Mouse (Mus musculus) MEL (cell line): ENCODE measurements around the gene Sox14. TPM values are rescaled to one million over a fixed set of nuclear protein-coding genes. Genes with fewer than 3 reads are reported as not detected.

Source experiments
- DNase-seq: peaks from one replicate; pipeline ENCODE4 v3.0.0; 2011; ENCODE audit warnings: low read depth, low spot score
- H3K27ac ChIP-seq: 2 replicates; pipeline ENCODE4 v1.5.1; 2012; ENCODE audit warnings: low read depth, mild to moderate bottlenecking, control low read depth, low read length, moderate library complexity; ENCODE audit not compliant: control insufficient read depth
- H3K27me3 ChIP-seq, 2 experiments: fragments of 150-350 bp in 1 of 2; sonication (generic) in 1 of 2; 2 replicates each; pipeline ENCODE4 v1.6.1; 2012; ENCODE audit warnings: low read length in 2 of 2, mild to moderate bottlenecking in 2 of 2, improper control_type of control experiment in 1 of 2, moderate library complexity in 1 of 2; ENCODE audit not compliant: insufficient read depth in 2 of 2, control insufficient read depth in 1 of 2
- H3K36me3 ChIP-seq, 2 experiments: 2 replicates each; pipeline ENCODE4 v1.6.1; 2012 to 2014; ENCODE audit warnings: low read length in 2 of 2, improper control_type of control experiment in 1 of 2, inconsistent platforms in 1 of 2, mild to moderate bottlenecking in 1 of 2; ENCODE audit not compliant: insufficient read depth in 2 of 2, control insufficient read depth in 1 of 2
- H3K4me1 ChIP-seq, 2 experiments: fragments of 150-350 bp in 1 of 2; sonication (generic) in 1 of 2; 2 replicates each; pipeline ENCODE4 v1.6.1; 2012; ENCODE audit warnings: low read length in 2 of 2, improper control_type of control experiment in 1 of 2, mild to moderate bottlenecking in 1 of 2; ENCODE audit not compliant: insufficient read depth in 2 of 2, control insufficient read depth in 1 of 2
- H3K4me3 ChIP-seq, 2 experiments: fragments of 150-350 bp in 1 of 2; sonication (generic) in 1 of 2; 2 replicates each; pipeline ENCODE4 v1.5.1; 2012; ENCODE audit warnings: low read depth in 2 of 2, low read length in 2 of 2, mild to moderate bottlenecking in 2 of 2, moderate library complexity in 2 of 2, control low read depth in 1 of 2, improper control_type of control experiment in 1 of 2; ENCODE audit not compliant: control insufficient read depth in 1 of 2, insufficient read depth in 1 of 2
- H3K79me2 ChIP-seq: 2 replicates; pipeline ENCODE4 v1.6.1; 2012; ENCODE audit warnings: mild to moderate bottlenecking, low read length, moderate library complexity; ENCODE audit not compliant: control insufficient read depth, poor library complexity, insufficient read depth
- H3K9ac ChIP-seq: 2 replicates; pipeline ENCODE4 v1.6.1; 2012; ENCODE audit warnings: low read depth, mild to moderate bottlenecking, control low read depth, low read length, moderate library complexity; ENCODE audit not compliant: control insufficient read depth, poor library complexity, severe bottlenecking
- H3K9me3 ChIP-seq: fragments of 150-350 bp; sonication (generic); replicated peaks from 2 replicates; pipeline ENCODE4 v1.6.1; 2012; ENCODE audit warnings: mild to moderate bottlenecking, low read length, improper control_type of control experiment, moderate library complexity; ENCODE audit not compliant: insufficient read depth
- BHLHE40 ChIP-seq: IDR thresholded peaks from 2 replicates; pipeline ENCODE4 v1.6.1; 2012; ENCODE audit warnings: low read depth, mild to moderate bottlenecking, inconsistent platforms, low read length, improper control_type of control experiment, borderline replicate concordance
- CHD1 ChIP-seq: IDR thresholded peaks from 2 replicates; pipeline ENCODE4 v1.6.1; 2012; ENCODE audit warnings: low read depth, mild to moderate bottlenecking, inconsistent platforms, low read length, improper control_type of control experiment
- CHD2 ChIP-seq: IDR thresholded peaks from 2 replicates; pipeline ENCODE4 v1.6.1; 2011; ENCODE audit warnings: low read length, improper control_type of control experiment
- E2F4 ChIP-seq: IDR thresholded peaks from 2 replicates; pipeline ENCODE4 v1.6.1; 2011; ENCODE audit warnings: low read depth, low read length, improper control_type of control experiment, borderline replicate concordance
- EP300 ChIP-seq, 2 experiments: IDR thresholded peaks; 2 replicates each; pipeline ENCODE4 v1.6.1; 2011; ENCODE audit warnings: improper control_type of control experiment in 2 of 2, low read length in 2 of 2, low read depth in 1 of 2, mild to moderate bottlenecking in 1 of 2
- GABPA ChIP-seq: IDR thresholded peaks from 2 replicates; pipeline ENCODE4 v1.6.1; 2012; ENCODE audit warnings: low read depth, mild to moderate bottlenecking, inconsistent platforms, low read length, improper control_type of control experiment, moderate library complexity
- GATA1 ChIP-seq: IDR thresholded peaks from 2 replicates; pipeline ENCODE4 v1.6.1; 2011; ENCODE audit warnings: low read depth, low read length, improper control_type of control experiment
- HCFC1 ChIP-seq: IDR thresholded peaks from 2 replicates; pipeline ENCODE4 v1.6.1; 2012; ENCODE audit warnings: low read depth, mild to moderate bottlenecking, inconsistent platforms, low read length, improper control_type of control experiment, moderate library complexity
- KAT2A ChIP-seq: conservative IDR thresholded peaks from 2 replicates; pipeline ENCODE4 v1.6.1; 2012; ENCODE audit warnings: low read depth, low read length, improper control_type of control experiment, inconsistent platforms
- MAZ ChIP-seq: IDR thresholded peaks from 2 replicates; pipeline ENCODE4 v1.6.1; 2012; ENCODE audit warnings: low read depth, mild to moderate bottlenecking, inconsistent platforms, low read length, improper control_type of control experiment
- MEF2A ChIP-seq: IDR thresholded peaks from 2 replicates; pipeline ENCODE4 v1.6.1; 2014; ENCODE audit warnings: low read depth, mild to moderate bottlenecking, inconsistent platforms, low read length, improper control_type of control experiment; ENCODE audit not compliant: poor library complexity, insufficient replicate concordance, severe bottlenecking; ENCODE audit errors: extremely low read depth
- MXI1 ChIP-seq: IDR thresholded peaks from 2 replicates; pipeline ENCODE4 v1.6.1; 2011; ENCODE audit warnings: mild to moderate bottlenecking, low read depth, low read length, improper control_type of control experiment
- MYB ChIP-seq: IDR thresholded peaks from 2 replicates; pipeline ENCODE4 v1.6.1; 2011; ENCODE audit warnings: mild to moderate bottlenecking, low read depth, low read length, improper control_type of control experiment
- MYC ChIP-seq: IDR thresholded peaks from 2 replicates; pipeline ENCODE4 v1.6.1; 2011; ENCODE audit warnings: low read depth, mild to moderate bottlenecking, low read length, improper control_type of control experiment, moderate library complexity
- NELFE ChIP-seq: IDR thresholded peaks from 2 replicates; pipeline ENCODE4 v1.6.1; 2011; ENCODE audit warnings: low read depth, low read length, improper control_type of control experiment
- NRF1 ChIP-seq: IDR thresholded peaks from 2 replicates; pipeline ENCODE4 v1.6.1; 2014; ENCODE audit warnings: low read depth, mild to moderate bottlenecking, inconsistent platforms, low read length, improper control_type of control experiment, moderate library complexity; ENCODE audit not compliant: poor library complexity, insufficient read depth, severe bottlenecking
- RCOR1 ChIP-seq: IDR thresholded peaks from 2 replicates; pipeline ENCODE4 v1.6.1; 2012; ENCODE audit warnings: low read depth, mild to moderate bottlenecking, inconsistent platforms, low read length, improper control_type of control experiment
- SIN3A ChIP-seq: IDR thresholded peaks from 2 replicates; pipeline ENCODE4 v1.6.1; 2012; ENCODE audit warnings: low read length, improper control_type of control experiment, inconsistent platforms
- TCF12 ChIP-seq: IDR thresholded peaks from 2 replicates; pipeline ENCODE4 v1.6.1; 2014; ENCODE audit warnings: low read depth, mild to moderate bottlenecking, inconsistent platforms, low read length, improper control_type of control experiment, moderate library complexity
- UBTF ChIP-seq: IDR thresholded peaks from 2 replicates; pipeline ENCODE4 v1.6.1; 2012; ENCODE audit warnings: low read depth, mild to moderate bottlenecking, inconsistent platforms, low read length, improper control_type of control experiment, moderate library complexity, borderline replicate concordance; ENCODE audit not compliant: insufficient read depth
- USF1 ChIP-seq: IDR thresholded peaks from 2 replicates; pipeline ENCODE4 v1.6.1; 2014; ENCODE audit warnings: low read depth, mild to moderate bottlenecking, inconsistent platforms, low read length, improper control_type of control experiment, moderate library complexity
- USF2 ChIP-seq, 2 experiments: IDR thresholded peaks; 2 replicates each; pipeline ENCODE4 v1.6.1; 2011 to 2012; ENCODE audit warnings: improper control_type of control experiment in 2 of 2, low read length in 2 of 2, borderline replicate concordance in 1 of 2, inconsistent platforms in 1 of 2, low read depth in 1 of 2, mild to moderate bottlenecking in 1 of 2; ENCODE audit not compliant: insufficient read depth in 1 of 2
- ZC3H11A ChIP-seq: IDR thresholded peaks from 2 replicates; pipeline ENCODE4 v1.6.1; 2012; ENCODE audit warnings: low read depth, mild to moderate bottlenecking, inconsistent platforms, low read length, improper control_type of control experiment
- ZMIZ1 ChIP-seq: IDR thresholded peaks from 2 replicates; pipeline ENCODE4 v1.6.1; 2012; ENCODE audit warnings: low read depth, mild to moderate bottlenecking, inconsistent platforms, low read length, improper control_type of control experiment, moderate library complexity
- polyA plus RNA-seq, 2 experiments: library from polyadenylated mRNA; stranded (reverse) in 1 of 2; unstranded in 1 of 2; fragments of >175 nt in 1 of 2; fragments of >200 nt in 1 of 2; gene quantifications; 2 replicates each; pipeline versions ENCODE4 v1.2.1 to v1.2.4; 2012; ENCODE audit warnings: low replicate concordance in 2 of 2, low read depth in 1 of 2; ENCODE audit not compliant: insufficient read length in 2 of 2, insufficient read depth in 1 of 2, missing spikeins in 1 of 2
- total RNA-seq: library from RNA; depleted of rRNA; stranded (reverse); fragments of 300-350 nt; gene quantifications from 2 replicates; pipeline ENCODE4 v1.2.3, GENCODE M21; 2012

Sox14 gene
- total and polyA plus RNA-seq, 3 experiments: not detected

DNA sequence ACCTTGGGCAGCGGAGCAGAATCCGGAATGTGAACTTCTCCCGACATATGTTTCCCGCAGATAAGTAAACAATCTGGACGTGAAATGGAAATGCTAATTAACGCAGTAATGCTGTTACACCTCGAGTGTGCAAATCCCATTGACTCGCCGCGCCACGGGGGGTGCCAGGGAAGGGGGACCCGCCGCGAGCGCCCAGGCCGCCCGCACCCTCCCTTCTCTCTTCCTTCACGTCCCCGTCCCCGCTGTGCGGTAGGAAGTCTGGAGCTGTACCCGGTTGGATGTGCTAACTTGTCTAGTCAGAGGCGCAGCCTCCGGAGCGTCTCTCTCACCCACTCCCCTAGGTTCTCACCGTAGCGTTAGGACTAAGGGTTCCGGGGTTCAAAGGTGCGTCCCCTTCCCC is 6.7 kb downstream of the Sox14 start:
- Histone ChIP-seq H3K4me3 (no peak overlapping the region), H3K4me1 (no peaks in the 10 kb centered on the region), H3K27me3 (no peaks in the 10 kb centered on the region), H3K79me2 (no peaks in the 10 kb centered on the region), H3K9me3 (no peaks in the 10 kb centered on the region), H3K36me3 (no peaks in the 10 kb centered on the region), H3K9ac (no peak overlapping the region), H3K27ac (no peak overlapping the region)
- DNase-seq: no peak
- TF ChIP-seq ZC3H11A (no peak), CHD2 (no peak), USF2 (IDR thresholded peaks at IDR 0.05; ENCODE audit: borderline replicate concordance in 1 of 2, insufficient read depth in 1 of 2, low read depth in 1 of 2, low read length in 2 of 2) (no peak), ZMIZ1 (no peak), GABPA (no peak), HCFC1 (no peak), SIN3A (no peak), GATA1 (no peak), MYB (no peak), UBTF (no peak), MXI1 (no peak), TCF12 (no peak), CHD1 (no peak), NELFE (no peak), RCOR1 (no peak), MAZ (no peak), BHLHE40 (no peak), MEF2A (no peak), EP300 (IDR thresholded peaks at IDR 0.05; ENCODE audit: low read depth in 1 of 2, low read length in 2 of 2) (no peak)

GRCm38 (mm10) chr9:99868606-99869005 is 7.4 kb downstream of the Sox14 start:
- H3K27me3 ChIP-seq: no peaks in the 10 kb centered on the region
- DNase-seq: no peak

More at GRCm38 (mm10) chr9:99868606-99869005, 7.4 kb downstream of the Sox14 start:
- no peak overlapping the region for H3K27ac ChIP-seq
- H3K4me3 ChIP-seq: no peak overlapping the region
- TF ChIP-seq USF2 (IDR thresholded peaks at IDR 0.05; ENCODE audit: borderline replicate concordance in 1 of 2, insufficient read depth in 1 of 2, low read depth in 1 of 2, low read length in 2 of 2) (no peak), CHD1 (no peak), TCF12 (no peak), NELFE (no peak), MYC (no peak), KAT2A (no peak), E2F4 (no peak), ZMIZ1 (no peak), CHD2 (no peak), HCFC1 (no peak), UBTF (no peak), MEF2A (no peak), RCOR1 (no peak), MYB (no peak), USF1 (no peak), NRF1 (no peak)
- H3K9me3 ChIP-seq: no peaks in the 10 kb centered on the region
- H3K36me3 ChIP-seq: no peaks in the 10 kb centered on the region
- H3K79me2 ChIP-seq: no peaks in the 10 kb centered on the region
- H3K4me1 ChIP-seq: no peaks in the 10 kb centered on the region
- H3K9ac ChIP-seq: no peak overlapping the region
